16 mouse cellular contexts compared by ENCODE assay signal in the genomic region with DNA sequence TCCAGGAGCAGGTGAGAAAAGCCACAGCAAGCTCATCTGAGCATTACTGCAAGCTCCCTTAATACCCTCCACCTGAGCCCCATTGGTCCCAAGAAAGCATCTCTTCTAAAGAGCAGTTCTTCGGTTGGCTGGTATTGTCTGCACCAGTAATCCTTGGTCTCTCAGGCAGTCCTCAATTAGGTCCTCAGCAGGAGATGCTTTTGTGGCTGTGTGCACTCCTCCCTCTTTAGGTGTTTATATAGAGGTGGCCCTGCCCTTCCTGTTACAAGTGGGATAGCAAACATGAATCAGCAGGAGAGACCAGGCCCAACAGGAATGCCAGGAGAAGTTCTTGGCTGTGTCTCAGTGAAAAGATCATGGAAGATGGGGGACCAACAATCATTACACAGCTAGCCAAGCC.
"Had no signal": no experiment of that assay in that cellular context is flagged by ENCODE, and none has a peak within 500 bp of the region (broad histone marks: within the 10 kb centered on the region; RNA-seq: fewer than 3 reads in every experiment).

No protein-coding gene starts in this region.

- H3K4me1 ChIP-seq: neural tube, embryonic 12.5 days; neural tube, embryonic 13.5 days; neural tube, embryonic 15.5 days; stomach, embryonic 15.5 days had no signal

- DNase-seq: retina, postnatal 1 day; right cerebral cortex, adult 18-20 months; right cerebral cortex, postnatal 14 days; right cerebral cortex, postnatal 25 days; right cerebral cortex, postnatal 4 days; spleen, adult 18-20 months; thymus, adult 18-20 months; thymus, postnatal 14 days; thymus, postnatal 25 days; thymus, postnatal 36 days; thymus, postnatal 4 days had no signal

- H3K4me3 ChIP-seq: neural tube, embryonic 12.5 days; neural tube, embryonic 13.5 days; neural tube, embryonic 15.5 days; stomach, embryonic 15.5 days had no signal

- H3K27ac ChIP-seq: neural tube, embryonic 12.5 days; neural tube, embryonic 13.5 days; neural tube, embryonic 15.5 days; stomach, embryonic 15.5 days; stomach, postnatal 0 days had no signal

- H3K36me3 ChIP-seq: neural tube, embryonic 12.5 days; neural tube, embryonic 15.5 days; stomach, embryonic 15.5 days had no signal

- H3K27me3 ChIP-seq: neural tube, embryonic 12.5 days; neural tube, embryonic 13.5 days; neural tube, embryonic 15.5 days; stomach, embryonic 15.5 days had no signal
